Mouse (Mus musculus): ENCODE results near the gene B3gnt7.

B3gnt7 gene

GRCm38 (mm10) chr1:86302532-86302931 lies at the start of gene B3gnt7:
Gene B3gnt7, plus strand, starts transcription at chr1:86302832.
- CTCF ChIA-PET: interaction anchor here (1.0 kb wide), 1 partner anchor 12 kb away, joined by 3 read pairs; no protein-coding TSS in a partner anchor

GRCm38 (mm10) chr1:86253410-86253809 lies 49.2 kb upstream of the B3gnt7 start:
- CTCF ChIA-PET: interaction anchor here (0.7 kb wide), 1 partner anchor 105 kb away, joined by 4 read pairs; no protein-coding TSS in a partner anchor

GRCm38 (mm10) chr1:86256311-86256710 lies 46.3 kb upstream of the B3gnt7 start:
- CTCF ChIA-PET: no interaction called here

GRCm38 (mm10) chr1:86257228-86257627 lies 45.4 kb upstream of the B3gnt7 start:
- CTCF ChIA-PET: no interaction called here

- CTCF ChIA-PET: no interaction called here
These were observed 44.3 kb upstream of the B3gnt7 start for GRCm38 (mm10) chr1:86258171-86258824.

- CTCF ChIA-PET: interaction anchor here (0.7 kb wide), 2 partner anchors 30 to 45 kb away, joined by 4 to 8 read pairs; no protein-coding TSS in a partner anchor
These were observed 38.9 kb upstream of the B3gnt7 start for GRCm38 (mm10) chr1:86263564-86264339.

- CTCF ChIA-PET: interaction anchor here (0.8 kb wide), 1 partner anchor 86 kb away, joined by 6 read pairs; no protein-coding TSS in a partner anchor
These were observed 37.6 kb upstream of the B3gnt7 start for GRCm38 (mm10) chr1:86265060-86265459.

- CTCF ChIA-PET: no interaction called here
These were observed 34.0 kb upstream of the B3gnt7 start for GRCm38 (mm10) chr1:86268492-86269189.

- CTCF ChIA-PET: no interaction called here
These were observed 33.5 kb upstream of the B3gnt7 start for GRCm38 (mm10) chr1:86269190-86269508.

GRCm38 (mm10) chr1:86271707-86272106 lies 30.9 kb upstream of the B3gnt7 start:
- CTCF ChIA-PET: no interaction called here

GRCm38 (mm10) chr1:86277055-86277454 lies 25.6 kb upstream of the B3gnt7 start:
- CTCF ChIA-PET: interaction anchor here (0.7 kb wide), 1 partner anchor 64 kb away, joined by 3 read pairs; no protein-coding TSS in a partner anchor

GRCm38 (mm10) chr1:86281781-86282536 lies 20.7 kb upstream of the B3gnt7 start:
- CTCF ChIA-PET: interaction anchor here (0.6 kb wide), 1 partner anchor 112 kb away, joined by 4 read pairs; no protein-coding TSS in a partner anchor

GRCm38 (mm10) chr1:86284101-86284500 lies 18.5 kb upstream of the B3gnt7 start:
- CTCF ChIA-PET: no interaction called here

GRCm38 (mm10) chr1:86285295-86285694 lies 17.3 kb upstream of the B3gnt7 start:
- CTCF ChIA-PET: interaction anchor here (0.6 kb wide), 1 partner anchor 50 kb away, joined by 5 read pairs; no protein-coding TSS in a partner anchor

- CTCF ChIA-PET: interaction anchor here (0.6 kb wide), 1 partner anchor 9 kb away, joined by 3 read pairs; no protein-coding TSS in a partner anchor
These were observed 15.2 kb upstream of the B3gnt7 start for GRCm38 (mm10) chr1:86287473-86287872.

- CTCF ChIA-PET: no interaction called here
These were observed 12.2 kb upstream of the B3gnt7 start for GRCm38 (mm10) chr1:86290452-86290851.

- CTCF ChIA-PET: interaction anchor here (0.6 kb wide), 1 partner anchor 29 kb away, joined by 8 read pairs; no protein-coding TSS in a partner anchor
These were observed 9.5 kb upstream of the B3gnt7 start for GRCm38 (mm10) chr1:86293091-86293490.

GRCm38 (mm10) chr1:86293868-86294267 lies 8.8 kb upstream of the B3gnt7 start:
- CTCF ChIA-PET: interaction anchor here (0.6 kb wide), 1 partner anchor 30 kb away, joined by 8 read pairs; no protein-coding TSS in a partner anchor

GRCm38 (mm10) chr1:86294472-86294871 lies 8.2 kb upstream of the B3gnt7 start:
- CTCF ChIA-PET: no interaction called here

- CTCF ChIA-PET: interaction anchor here (0.6 to 1.9 kb wide), 3 partner anchors 86 to 726 kb away, joined by 3 to 4 read pairs (median 3); no protein-coding TSS in a partner anchor
These were observed 2.5 kb upstream of the B3gnt7 start for GRCm38 (mm10) chr1:86300093-86300492.

GRCm38 (mm10) chr1:86300731-86301130 lies 1.9 kb upstream of the B3gnt7 start:
- CTCF ChIA-PET: interaction anchor here (1.2 to 1.9 kb wide), 2 partner anchors 86 to 122 kb away, joined by 3 to 4 read pairs; no protein-coding TSS in a partner anchor
